Mouse (Mus musculus) ES-Bruce4 (cell line): ENCODE measurements at regions not wholly inside any gene's neighbourhood (a gene's known extent, or its start where the extent isn't known, plus 50 kb on each side); places are given as distances from the start of the nearest gene placed in this dataset.

Experiments used
- H3K27ac ChIP-seq: 2 replicates; pipeline ENCODE4 v1.5.1; 2012; ENCODE audit warnings: low read length, inconsistent platforms; ENCODE audit not compliant: insufficient read depth
- H3K27me3 ChIP-seq: 2 replicates; pipeline ENCODE4 v1.6.1; 2012; ENCODE audit warnings: mild to moderate bottlenecking, low read length, inconsistent platforms; ENCODE audit not compliant: control insufficient read depth, poor library complexity, insufficient read depth, severe bottlenecking
- H3K36me3 ChIP-seq: 2 replicates; pipeline ENCODE4 v1.6.1; 2012; ENCODE audit warnings: inconsistent platforms, mild to moderate bottlenecking, low read length, moderate library complexity; ENCODE audit not compliant: control insufficient read depth, poor library complexity, insufficient read depth, severe bottlenecking
- H3K4me1 ChIP-seq: one replicate; pipeline ENCODE4 v1.8.1; 2011; ENCODE audit warnings: low read length; ENCODE audit not compliant: control insufficient read depth, insufficient read depth
- H3K4me3 ChIP-seq: 2 replicates; pipeline ENCODE4 v1.5.1; 2011; ENCODE audit warnings: low read depth, mild to moderate bottlenecking, low read length
- H3K9ac ChIP-seq: 2 replicates; pipeline ENCODE4 v1.6.1; 2012; ENCODE audit warnings: low read depth, mild to moderate bottlenecking, inconsistent platforms; ENCODE audit not compliant: poor library complexity, severe bottlenecking
- H3K9me3 ChIP-seq: replicated peaks from 2 replicates; pipeline ENCODE4 v1.6.1; 2012; ENCODE audit warnings: mild to moderate bottlenecking, low read length, inconsistent platforms; ENCODE audit not compliant: control insufficient read depth, poor library complexity, insufficient read depth, severe bottlenecking
- CTCF ChIP-seq: IDR thresholded peaks from one replicate; pipeline ENCODE4 v1.8.1; 2011; ENCODE audit warnings: low read depth, low read length
- EP300 ChIP-seq: IDR thresholded peaks from 2 replicates; pipeline ENCODE4 v1.6.1; 2011; ENCODE audit warnings: low read depth, low read length; ENCODE audit not compliant: insufficient read depth
- POLR2A ChIP-seq: IDR thresholded peaks from one replicate; pipeline ENCODE4 v1.8.1; 2011; ENCODE audit warnings: low read length; ENCODE audit not compliant: insufficient read depth

- Histone ChIP-seq H3K36me3 (no peaks in the 10 kb centered on the region), H3K9ac (no peak overlapping the region), H3K27me3 (no peaks in the 10 kb centered on the region), H3K4me3 (no peak overlapping the region), H3K4me1 (no peaks in the 10 kb centered on the region), H3K27ac (no peak overlapping the region), H3K9me3 (no peaks in the 10 kb centered on the region)
- no peak for TF ChIP-seq POLR2A
- TF ChIP-seq EP300: no peak
- no peak for TF ChIP-seq CTCF
Measured at GRCm38 (mm10) chr6:31693047-31693446, 129.3 kb upstream of the Podxl start.

- no peak for TF ChIP-seq EP300
- TF ChIP-seq POLR2A: no peak
- no peak for TF ChIP-seq CTCF
- Histone ChIP-seq H3K4me3 (no peak overlapping the region), H3K27me3 (no peaks in the 10 kb centered on the region), H3K36me3 (no peaks in the 10 kb centered on the region), H3K9ac (no peak overlapping the region), H3K27ac (no peak overlapping the region), H3K9me3 (no peaks in the 10 kb centered on the region), H3K4me1 (no peaks in the 10 kb centered on the region)
Measured at GRCm38 (mm10) chr6:31692024-31692423, 128.2 kb upstream of the Podxl start.

- Histone ChIP-seq H3K9me3 (no peaks in the 10 kb centered on the region), H3K4me3 (no peak overlapping the region), H3K27ac (no peak overlapping the region), H3K9ac (no peak overlapping the region), H3K36me3 (no peaks in the 10 kb centered on the region), H3K4me1 (no peaks in the 10 kb centered on the region), H3K27me3 (no peaks in the 10 kb centered on the region)
- TF ChIP-seq CTCF: no peak
- no peak for TF ChIP-seq EP300
- no peak for TF ChIP-seq POLR2A
Measured at GRCm38 (mm10) chr6:31680101-31680500, 116.3 kb upstream of the Podxl start.

- peak overlapping the region; percentile 9; the same call in 1 of the 2 replicates for H3K4me3 ChIP-seq
- H3K9me3 ChIP-seq: no peaks in the 10 kb centered on the region
Measured at GRCm38 (mm10) chr6:31665671-31666486, 102.1 kb upstream of the Podxl start.

GRCm38 (mm10) chr6:31664495-31664894, 100.7 kb upstream of the Podxl start:
- Histone ChIP-seq H3K36me3 (no peaks in the 10 kb centered on the region), H3K9ac (no peak overlapping the region), H3K4me1 (peaks cover 2% of the 10 kb centered on the region), H3K9me3 (no peaks in the 10 kb centered on the region), H3K27ac (no peak overlapping the region), H3K4me3 (no peak overlapping the region), H3K27me3 (no peaks in the 10 kb centered on the region)
- TF ChIP-seq POLR2A (no peak), CTCF (peak; percentile 96)

More at GRCm38 (mm10) chr6:31665671-31666486, 102.1 kb upstream of the Podxl start:
- Histone ChIP-seq H3K4me1 (peaks cover 2% of the 10 kb centered on the region), H3K9ac (no peak overlapping the region), H3K27me3 (no peaks in the 10 kb centered on the region), H3K36me3 (no peaks in the 10 kb centered on the region), H3K27ac (no peak overlapping the region)
- TF ChIP-seq CTCF (peak; percentile 39), EP300 (no peak), POLR2A (no peak)

- no peak overlapping the region for H3K9ac ChIP-seq
- no peak overlapping the region for H3K27ac ChIP-seq
- no peak overlapping the region for H3K4me3 ChIP-seq
- no peak for TF ChIP-seq EP300
- peak; percentile 49 for TF ChIP-seq CTCF
- H3K27me3 ChIP-seq: no peaks in the 10 kb centered on the region
- no peaks in the 10 kb centered on the region for H3K9me3 ChIP-seq
- no peaks in the 10 kb centered on the region for H3K36me3 ChIP-seq
- peaks cover under 1% of the 10 kb centered on the region for H3K4me1 ChIP-seq
Measured at GRCm38 (mm10) chr6:31660778-31661177, 97.0 kb upstream of the Podxl start.
